In genomic region chr7:114058927-114059441, GRCm38 (mm10) we compare ENCODE assay signal across 19 mouse cellular contexts.
"Had no signal": no experiment of that assay in that cellular context is flagged by ENCODE, and none has a peak within 500 bp of the region (broad histone marks: within the 10 kb centered on the region; RNA-seq: fewer than 3 reads in every experiment).

No protein-coding gene starts in this region.

- H3K36me3 ChIP-seq: limb, embryonic 15.5 days; neural tube, embryonic 15.5 days had no signal

- H3K4me3 ChIP-seq: limb, embryonic 12.5 days; limb, embryonic 15.5 days; neural tube, embryonic 12.5 days; neural tube, embryonic 15.5 days had no signal

- ATAC-seq: liver, postnatal 0 days; lung, postnatal 0 days had no signal

- H3K27ac ChIP-seq: kidney, postnatal 0 days; limb, embryonic 12.5 days; limb, embryonic 15.5 days; liver, embryonic 14.5 days; macrophage; neural tube, embryonic 12.5 days; neural tube, embryonic 15.5 days; stomach, postnatal 0 days had no signal

- H3K9ac ChIP-seq: limb, embryonic 12.5 days; limb, embryonic 15.5 days; liver, embryonic 14.5 days; liver, postnatal 0 days; lung, embryonic 14.5 days; neural tube, embryonic 12.5 days; neural tube, embryonic 15.5 days had no signal

- H3K9me3 ChIP-seq: limb, embryonic 12.5 days; limb, embryonic 15.5 days; neural tube, embryonic 12.5 days; neural tube, embryonic 15.5 days had no signal

- H3K4me2 ChIP-seq: limb, embryonic 12.5 days; limb, embryonic 15.5 days; liver, embryonic 11.5 days; lung, embryonic 14.5 days; neural tube, embryonic 12.5 days; neural tube, embryonic 15.5 days had no signal

- DNase-seq: kidney, adult 2 months; kidney, postnatal 25 days; left cerebral cortex, postnatal 4 days; liver, postnatal 0 days; lung, embryonic 14.5 days; right cerebral cortex, adult 18-20 months; right cerebral cortex, postnatal 14 days; right cerebral cortex, postnatal 4 days; thymus, postnatal 25 days had no signal

- H3K27me3 ChIP-seq: limb, embryonic 12.5 days; limb, embryonic 15.5 days; neural tube, embryonic 12.5 days; neural tube, embryonic 15.5 days had no signal

- H3K4me1 ChIP-seq: neural tube, embryonic 12.5 days had no signal
